Mouse (Mus musculus) brain, embryonic 14.5 days (tissue): ENCODE data around the gene Nf1.

ENCODE experiments used
- CTCF ChIP-seq: fragments of 200-500 bp; IDR thresholded peaks from 2 replicates; pipeline ENCODE4 v1.5.1; 2012; ENCODE audit warnings: inconsistent platforms, mild to moderate bottlenecking, moderate library complexity, borderline replicate concordance; ENCODE audit not compliant: insufficient read depth, insufficient read length; ENCODE audit errors: extremely low read depth
- POLR2A ChIP-seq: fragments of 200-500 bp; IDR thresholded peaks from 2 replicates; pipeline ENCODE4 v1.6.1; 2012; ENCODE audit warnings: mild to moderate bottlenecking, inconsistent platforms, borderline replicate concordance; ENCODE audit not compliant: poor library complexity, insufficient read depth, insufficient read length, severe bottlenecking; ENCODE audit errors: extremely low read depth

DNA sequence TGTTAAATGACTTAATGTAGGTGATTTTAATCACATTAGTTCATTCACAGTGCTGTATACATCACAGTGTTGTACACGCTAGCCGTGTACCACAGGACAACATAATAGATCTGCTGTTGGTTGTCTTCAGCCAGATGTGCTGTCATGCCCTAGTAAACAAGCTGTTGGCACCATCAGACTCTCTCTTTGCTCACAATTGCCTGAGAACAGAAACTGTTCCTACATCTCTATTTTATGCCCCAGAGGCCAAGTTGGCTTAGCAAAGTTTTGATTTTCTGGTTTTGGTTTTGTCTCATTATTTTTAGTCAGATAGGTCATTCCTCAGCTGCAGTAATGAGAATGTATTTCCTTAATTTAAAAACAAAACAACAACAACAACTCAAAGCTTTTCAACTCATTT is 190.2 kb downstream of the Nf1 start:
- TF ChIP-seq CTCF (no peak), POLR2A (no peak)
